Mouse (Mus musculus) small intestine, adult 2 months (tissue): ENCODE results near the gene Kcna7. TPM values are rescaled to one million over a fixed set of nuclear protein-coding genes. Genes with fewer than 3 reads are reported as not detected.

Experiments used
- H3K27ac ChIP-seq: fragments of 200-500 bp; 2 replicates; pipeline ENCODE4 v1.5.1; 2012; ENCODE audit warnings: low read depth, low read length, control low read depth, inconsistent platforms; ENCODE audit not compliant: insufficient read depth
- H3K27me3 ChIP-seq: fragments of 200-500 bp; 2 replicates; pipeline ENCODE4 v1.6.1; 2012; ENCODE audit warnings: mild to moderate bottlenecking, moderate library complexity, low read length, inconsistent platforms; ENCODE audit not compliant: control insufficient read depth, insufficient read depth
- H3K36me3 ChIP-seq: fragments of 200-500 bp; 2 replicates; pipeline ENCODE4 v1.6.1; 2012; ENCODE audit warnings: mild to moderate bottlenecking, low read length, control low read depth, inconsistent platforms; ENCODE audit not compliant: control insufficient read depth, insufficient read depth
- H3K4me1 ChIP-seq: fragments of 200-500 bp; 2 replicates; pipeline ENCODE4 v1.6.1; 2012; ENCODE audit warnings: low read length, inconsistent platforms, mixed read lengths; ENCODE audit not compliant: control insufficient read depth, insufficient read depth, insufficient read length
- H3K4me3 ChIP-seq: fragments of 200-500 bp; 2 replicates; pipeline ENCODE4 v1.5.1; 2012; ENCODE audit warnings: low read depth, mild to moderate bottlenecking, control low read depth, inconsistent platforms, low read length, moderate library complexity
- CTCF ChIP-seq: fragments of 200-500 bp; IDR thresholded peaks from 2 replicates; pipeline ENCODE4 v1.5.1; 2012; ENCODE audit warnings: low read depth, mild to moderate bottlenecking, control low read depth, inconsistent platforms, low read length, moderate library complexity, mixed read lengths; ENCODE audit not compliant: insufficient replicate concordance, insufficient read length; ENCODE audit errors: extremely low read depth
- POLR2A ChIP-seq: fragments of 200-500 bp; IDR thresholded peaks from 2 replicates; pipeline ENCODE4 v1.6.1; 2012; ENCODE audit warnings: low read depth, mild to moderate bottlenecking, control low read depth, inconsistent platforms, low read length, moderate library complexity
- WGBS: fragments of 180-500 bp; shearing (Covaris S2); methylation state at CpG from one replicate; pipeline ENCODE4 v1.1.7; 2018; 5-methylcytosine and 5-hydroxymethylcytosine counted together
- polyA plus RNA-seq: library from polyadenylated mRNA; depleted of rRNA; stranded (reverse); fragments of >200 nt; gene quantifications from 2 replicates; pipeline ENCODE4 v1.2.3, GENCODE M21; 2012

Gene Kcna7
- polyA plus RNA-seq, 1 experiment: not detected

GRCm38 (mm10) chr7:45365742-45366651 lies 39.5 kb upstream of the Kcna7 start:
- WGBS: 9% methylated on average over 35 of the region's 35 CpGs

GRCm38 (mm10) chr7:45366652-45367019 lies 38.8 kb upstream of the Kcna7 start, which contains the start of gene Ppfia3:
Ppfia3 (minus strand) TSS chr7:45367019.
- H3K36me3 ChIP-seq: no peaks in the 10 kb centered on the region
- peaks cover 28% of the 10 kb centered on the region for H3K4me1 ChIP-seq
- H3K4me3 ChIP-seq: peak within 1 kb of the TSS; percentile 72
- 1% methylated on average over 25 of the region's 26 CpGs for WGBS
- peak within 1 kb of the TSS; percentile 11; the same call in 1 of the 2 replicates for H3K27ac ChIP-seq
- H3K27me3 ChIP-seq: peaks cover 36% of the 10 kb centered on the region
- no peak for TF ChIP-seq CTCF
- TF ChIP-seq POLR2A: no peak

More at GRCm38 (mm10) chr7:45365742-45366651, 39.5 kb upstream of the Kcna7 start:
- no peak overlapping the region for H3K27ac ChIP-seq
- TF ChIP-seq POLR2A: no peak
- no peak for TF ChIP-seq CTCF
- no peaks in the 10 kb centered on the region for H3K36me3 ChIP-seq
- H3K27me3 ChIP-seq: peaks cover 39% of the 10 kb centered on the region
- peaks cover 34% of the 10 kb centered on the region for H3K4me1 ChIP-seq
- H3K4me3 ChIP-seq: peak overlapping the region; percentile 63

- Histone ChIP-seq H3K27me3 (peaks cover 30% of the 10 kb centered on the region), H3K4me3 (peak overlapping the region; percentile 72), H3K36me3 (no peaks in the 10 kb centered on the region), H3K27ac (peak overlapping the region; percentile 11; the same call in 1 of the 2 replicates), H3K4me1 (peaks cover 25% of the 10 kb centered on the region)
- WGBS: under 1% methylated on average over 70 of the region's 70 CpGs
- TF ChIP-seq CTCF: peak; percentile 59
- TF ChIP-seq POLR2A: no peak; the same call in 1 of the 2 replicates
Observed at GRCm38 (mm10) chr7:45367020-45367880, 38.2 kb upstream of the Kcna7 start.

GRCm38 (mm10) chr7:45368178-45368577 lies 37.3 kb upstream of the Kcna7 start:
- peaks cover 23% of the 10 kb centered on the region for H3K4me1 ChIP-seq
- no peak overlapping the region for H3K4me3 ChIP-seq
- TF ChIP-seq POLR2A (no peak), CTCF (no peak)
- H3K27ac ChIP-seq: no peak overlapping the region
- 87% methylated on average over 15 of the region's 15 CpGs for WGBS
- no peaks in the 10 kb centered on the region for H3K36me3 ChIP-seq
- H3K27me3 ChIP-seq: peaks cover 23% of the 10 kb centered on the region

- no peak for TF ChIP-seq CTCF
- no peak for TF ChIP-seq POLR2A
- peaks cover 23% of the 10 kb centered on the region for H3K27me3 ChIP-seq
- peaks cover 23% of the 10 kb centered on the region for H3K4me1 ChIP-seq
- H3K4me3 ChIP-seq: no peak overlapping the region
- H3K27ac ChIP-seq: no peak overlapping the region
- 75% methylated on average over 16 of the region's 16 CpGs for WGBS
- 0 out of 2 replicates have a peak, but pooled peaks cover 2% of the 10 kb centered on the region for H3K36me3 ChIP-seq
Observed at GRCm38 (mm10) chr7:45369022-45369745, 36.3 kb upstream of the Kcna7 start.

GRCm38 (mm10) chr7:45369836-45370474 lies 35.5 kb upstream of the Kcna7 start:
- TF ChIP-seq CTCF (no peak), POLR2A (no peak)
- Histone ChIP-seq H3K4me3 (peak overlapping the region; percentile 57), H3K27me3 (peaks cover 23% of the 10 kb centered on the region), H3K4me1 (peaks cover 23% of the 10 kb centered on the region), H3K36me3 (0 out of 2 replicates have a peak, but pooled peaks cover 4% of the 10 kb centered on the region), H3K27ac (no peak overlapping the region)
- 6% methylated on average over 52 of the region's 52 CpGs for WGBS
